Mouse (Mus musculus) monocyte, adult 2 months (primary cell): ENCODE measurements around the gene Setd1a.
"Not testable (repeated sequence)": the region's sequence is repeated elsewhere in the genome, so short reads cannot be mapped to it uniquely, and the experiment has no call there.

Experiments used
- DNase-seq, 2 experiments: peaks; one replicate each; pipeline ENCODE4 v3.0.0; 2022; ENCODE audit warnings: low spot score in 2 of 2, low read depth in 1 of 2

Gene Setd1a

DNA sequence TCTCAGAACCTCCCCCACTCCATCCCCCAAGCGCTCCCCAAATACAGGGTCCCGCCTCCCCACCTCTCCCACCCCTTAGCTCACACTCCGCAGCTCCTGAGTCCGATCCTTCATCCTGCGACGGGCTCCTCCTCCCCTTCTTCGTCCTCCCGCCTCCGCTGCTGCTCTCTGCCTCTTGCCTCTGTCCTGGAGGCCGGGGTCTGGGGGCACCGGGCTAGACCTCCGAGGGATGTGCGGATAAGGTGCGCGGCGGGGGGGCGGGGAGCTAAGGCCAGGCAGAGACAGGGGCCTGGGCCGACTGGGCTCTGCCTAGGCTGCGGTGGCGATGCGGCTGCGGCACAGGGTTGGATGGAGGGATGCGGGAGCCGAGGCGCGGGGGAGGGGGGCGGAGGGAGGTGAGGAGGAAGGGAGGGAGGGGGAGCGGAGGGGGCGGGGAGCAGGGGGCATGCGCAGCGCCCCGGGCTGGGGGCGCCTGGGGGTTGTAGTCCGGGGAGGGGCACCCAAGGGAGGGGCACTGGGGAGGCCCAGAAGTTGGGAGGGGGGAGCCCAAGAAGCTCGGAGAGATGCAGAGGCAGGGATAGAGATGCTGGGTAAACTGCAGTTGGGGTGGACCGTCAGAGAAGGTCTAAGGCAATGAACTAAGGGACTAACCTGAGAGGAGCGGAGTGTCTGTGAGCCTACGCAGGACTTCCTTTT is 47.9 kb downstream of the Setd1a start, which contains the start of the genes Stx4a and Stx1b:
Gene Stx4a (plus strand): TSS at position 119 of the 696 bp plus-strand sequence.
Gene Stx1b (minus strand): TSS at position 374 of the 696 bp plus-strand sequence.
- DNase-seq = no peak

- DNase-seq = no peak
These were observed 59.1 kb downstream of the Setd1a start for GRCm38 (mm10) chr7:127835550-127835949.

DNA sequence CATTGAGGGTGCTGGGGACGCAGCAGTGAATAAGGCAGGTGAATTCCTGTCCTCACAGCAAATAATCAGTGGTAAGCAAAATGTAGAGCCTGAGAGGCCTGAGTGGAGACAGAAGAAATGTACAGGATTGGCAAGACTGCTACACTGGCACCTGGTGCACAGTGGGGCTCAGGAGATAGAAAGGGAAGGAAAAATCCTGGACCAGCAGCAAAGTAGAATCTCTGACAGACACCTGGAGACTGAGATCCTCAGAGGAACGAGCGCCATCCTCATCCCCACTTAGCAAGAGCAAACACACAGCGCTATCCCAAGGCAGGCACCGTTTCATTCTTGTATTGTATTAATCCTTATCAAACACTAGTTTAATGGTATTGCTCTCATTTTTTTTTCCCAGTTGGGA is 61.0 kb downstream of the Setd1a start:
- DNase-seq = no peak

DNA sequence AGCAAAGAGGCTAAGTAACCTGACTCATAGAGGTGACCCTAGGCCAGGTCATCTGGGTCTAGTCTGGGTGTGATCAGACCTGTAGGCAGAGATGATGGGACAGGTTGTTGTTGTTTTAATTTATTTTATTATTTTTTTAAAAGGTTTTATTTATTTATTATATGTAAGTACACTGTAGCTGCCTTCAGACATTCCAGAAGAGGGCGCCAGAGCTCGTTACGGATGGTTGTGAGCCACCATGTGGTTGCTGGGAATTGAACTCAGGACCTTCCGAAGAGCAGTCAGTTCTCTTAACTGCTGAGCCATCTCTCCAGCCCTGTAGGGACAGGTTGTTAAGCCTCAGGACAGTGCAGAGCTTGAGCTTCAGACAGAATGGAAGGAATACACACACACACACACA is 61.4 kb downstream of the Setd1a start:
- not testable (repeated sequence) for DNase-seq

- not testable (repeated sequence) for DNase-seq
These were observed 63.6 kb downstream of the Setd1a start for GRCm38 (mm10) chr7:127840031-127840430.

DNA sequence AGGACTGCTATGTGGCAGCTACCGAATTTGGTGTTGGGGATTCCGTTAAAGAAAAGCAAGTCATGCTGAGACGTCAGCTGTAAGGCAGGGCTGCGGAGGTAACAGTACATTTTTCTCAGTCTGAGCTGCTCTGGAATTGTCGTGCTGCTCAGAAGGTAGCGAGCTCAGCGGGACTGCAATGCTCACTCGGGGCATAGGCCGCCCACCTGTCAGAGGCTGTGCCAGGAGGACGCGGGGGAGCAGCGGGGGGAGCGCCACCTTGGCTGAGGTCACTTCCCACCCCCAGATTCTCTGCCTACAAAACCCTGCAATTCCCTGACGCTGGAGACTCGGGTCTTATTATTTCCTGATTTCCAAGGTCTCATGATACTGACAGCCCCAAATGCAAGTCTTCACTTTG is 64.4 kb downstream of the Setd1a start:
- peak in 1 of 2 experiments; percentile 17 for DNase-seq

GRCm38 (mm10) chr7:127841340-127842000 is 65.0 kb downstream of the Setd1a start:
- peak; percentile 84 for DNase-seq

- DNase-seq = peak; percentile 45 to 57
These were observed 65.7 kb downstream of the Setd1a start for GRCm38 (mm10) chr7:127842001-127842718.
